Mouse (Mus musculus) thymus, postnatal 10 days (tissue): ENCODE data around the gene Cdkl5.

Source experiments
- DNase-seq, 2 experiments: peaks; one replicate each; pipeline ENCODE4 v3.0.0; 2021; ENCODE audit warnings: low spot score in 2 of 2

The Cdkl5 gene

GRCm38 (mm10) chrX:160735650-160736049, 258.9 kb downstream of the Cdkl5 start, which contains the start of gene Ppef1:
Ppef1 (minus strand) TSS chrX:160735765.
- DNase-seq = no peak
